Mouse (Mus musculus) E14TG2a.4 (cell line): ENCODE data around the gene Ssr3.

ENCODE experiments used
- CTCF ChIP-seq: conservative IDR thresholded peaks from 2 replicates; pipeline ENCODE4 v1.5.1; 2014; ENCODE audit warnings: low read length
- NANOG ChIP-seq: IDR thresholded peaks from 2 replicates; pipeline ENCODE4 v1.6.1; 2014; ENCODE audit warnings: borderline replicate concordance, low read length, mixed read lengths
- POU5F1 ChIP-seq: IDR thresholded peaks from 2 replicates; pipeline ENCODE4 v1.6.1; 2014; ENCODE audit warnings: low read length, borderline replicate concordance

- no peak for TF ChIP-seq CTCF
- no peak for TF ChIP-seq POU5F1
- TF ChIP-seq NANOG = no peak
These were observed 6.7 kb downstream of the Ssr3 start for GRCm38 (mm10) chr3:65385771-65386170.
